Mouse (Mus musculus): ENCODE data around the gene AI661453.
"Not testable (repeated sequence)": the region's sequence is repeated elsewhere in the genome, so short reads cannot be mapped to it uniquely, and the experiment has no call there.

AI661453 gene

DNA sequence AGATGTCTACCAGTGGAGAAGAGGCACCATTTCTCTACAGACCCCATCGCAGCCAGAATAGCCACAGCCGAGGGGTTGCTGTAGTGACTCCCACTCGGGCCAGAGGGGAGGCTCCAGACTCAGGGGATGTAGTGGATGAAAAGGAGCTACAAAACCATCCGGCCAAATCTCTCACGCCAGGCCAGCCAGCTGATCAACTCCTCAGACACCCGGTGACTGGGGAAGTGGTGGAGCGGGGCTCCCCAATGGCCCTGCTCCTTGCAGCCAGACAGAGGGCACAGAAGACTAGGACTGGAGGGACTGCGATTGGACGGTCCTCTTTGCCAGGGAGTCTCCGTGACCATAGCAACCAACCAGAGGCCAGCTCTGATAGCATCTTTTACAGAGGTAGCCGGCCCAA lies 31.2 kb downstream of the AI661453 start:
- no peak for DNase-seq (ENCODE audit: low read depth)

DNA sequence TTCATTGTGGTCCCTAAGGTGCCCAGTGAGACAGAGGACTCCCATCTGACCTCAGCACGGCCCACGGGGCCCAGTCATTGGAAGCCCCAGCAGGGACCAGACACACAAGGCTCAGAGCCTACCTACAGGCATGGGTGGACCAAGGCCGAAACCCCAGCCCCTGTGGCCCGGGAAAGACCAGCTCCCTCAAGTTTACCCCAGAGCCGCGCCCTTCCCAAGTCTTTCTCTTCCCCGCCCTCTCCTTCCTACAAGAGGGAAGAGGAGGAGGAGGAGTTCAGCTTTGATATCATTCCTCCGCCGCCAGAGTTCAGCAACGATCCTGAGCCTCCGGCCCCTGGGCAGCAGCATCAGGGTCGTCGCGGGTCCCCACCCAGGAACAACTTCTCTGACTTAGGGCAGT lies 31.6 kb downstream of the AI661453 start:
- DNase-seq (ENCODE audit: low read depth), result no peak

DNA sequence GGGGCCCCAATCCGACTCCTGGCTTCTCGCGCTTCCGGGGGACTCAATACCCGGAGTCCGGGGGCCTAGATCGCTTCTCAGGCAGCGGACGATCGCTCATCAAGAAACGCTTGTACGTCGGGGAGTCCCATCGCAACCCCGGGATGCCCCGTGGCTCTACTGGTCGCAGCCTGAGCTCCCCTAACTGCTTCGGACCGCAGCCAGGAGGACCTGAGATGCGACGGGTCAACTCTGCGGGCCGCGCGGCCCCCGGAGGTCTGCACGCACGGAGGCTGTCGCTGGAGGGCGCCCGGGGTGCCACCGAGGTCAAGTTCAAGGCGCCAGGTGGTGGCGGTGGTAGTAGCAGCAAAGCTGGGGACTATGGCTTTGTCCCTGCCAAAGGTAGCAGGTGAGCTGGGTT lies 32.1 kb downstream of the AI661453 start:
- DNase-seq (ENCODE audit: low read depth), result no peak

DNA sequence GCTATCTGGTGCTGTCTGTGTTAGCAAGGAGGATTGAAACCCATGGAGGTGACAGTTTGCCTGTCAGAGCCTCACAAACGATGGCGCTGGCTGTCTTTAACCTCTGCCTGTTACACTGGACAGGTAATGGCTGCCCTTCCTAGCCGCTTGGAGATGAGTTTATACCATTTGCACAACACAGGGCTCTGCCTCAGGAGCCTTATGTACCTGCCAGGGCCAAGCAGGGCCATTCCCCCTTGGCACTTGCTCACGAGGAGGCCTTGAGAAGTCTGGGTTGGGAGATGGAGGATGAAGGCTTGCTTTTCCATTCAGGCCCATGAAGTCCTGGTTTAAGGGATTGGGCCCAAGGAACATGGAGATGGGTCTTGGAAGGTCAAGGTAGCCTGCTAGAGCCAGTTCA lies 33.2 kb downstream of the AI661453 start:
- no peak for DNase-seq (ENCODE audit: low read depth)

DNA sequence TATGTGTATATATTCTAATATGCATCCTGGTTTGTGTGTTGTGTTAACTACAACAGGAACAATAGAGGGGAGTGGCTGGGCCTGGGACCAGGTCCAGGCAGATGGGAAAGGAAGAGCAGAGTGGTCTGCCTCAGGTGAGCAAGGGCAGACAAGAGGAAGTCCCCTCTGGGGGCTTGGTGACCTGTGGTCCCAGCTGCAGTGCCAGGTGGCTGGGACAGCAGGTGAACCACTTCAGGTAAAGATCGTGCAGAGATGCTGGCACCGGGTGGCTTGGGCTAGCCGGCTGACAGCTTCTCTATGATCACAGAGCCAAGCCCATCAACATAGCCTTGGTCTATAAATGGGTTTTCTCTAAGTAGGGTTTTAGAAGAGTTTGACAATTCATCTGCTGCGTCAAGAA lies 33.7 kb downstream of the AI661453 start:
- DNase-seq (ENCODE audit: low read depth), result no peak

DNA sequence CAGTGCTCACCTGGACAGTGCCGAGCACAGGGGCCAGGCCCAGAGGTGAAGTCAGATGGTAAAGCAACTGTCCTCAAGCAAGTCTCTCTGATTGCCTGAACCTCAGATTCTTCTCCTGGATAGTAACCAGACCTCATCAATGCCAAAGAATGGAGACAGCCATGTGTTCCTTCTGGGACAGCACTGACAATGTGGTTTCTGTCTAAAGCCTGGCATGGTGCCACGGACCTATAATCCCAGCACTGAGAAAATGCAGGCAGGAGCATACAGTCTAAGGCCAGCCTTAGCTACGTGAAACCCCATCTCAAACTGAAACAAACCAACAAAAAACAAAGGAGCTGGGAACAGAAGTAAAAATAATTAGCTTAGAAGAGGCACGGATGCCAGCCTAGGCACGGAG lies 34.3 kb downstream of the AI661453 start:
- DNase-seq (ENCODE audit: low read depth), result no peak

DNA sequence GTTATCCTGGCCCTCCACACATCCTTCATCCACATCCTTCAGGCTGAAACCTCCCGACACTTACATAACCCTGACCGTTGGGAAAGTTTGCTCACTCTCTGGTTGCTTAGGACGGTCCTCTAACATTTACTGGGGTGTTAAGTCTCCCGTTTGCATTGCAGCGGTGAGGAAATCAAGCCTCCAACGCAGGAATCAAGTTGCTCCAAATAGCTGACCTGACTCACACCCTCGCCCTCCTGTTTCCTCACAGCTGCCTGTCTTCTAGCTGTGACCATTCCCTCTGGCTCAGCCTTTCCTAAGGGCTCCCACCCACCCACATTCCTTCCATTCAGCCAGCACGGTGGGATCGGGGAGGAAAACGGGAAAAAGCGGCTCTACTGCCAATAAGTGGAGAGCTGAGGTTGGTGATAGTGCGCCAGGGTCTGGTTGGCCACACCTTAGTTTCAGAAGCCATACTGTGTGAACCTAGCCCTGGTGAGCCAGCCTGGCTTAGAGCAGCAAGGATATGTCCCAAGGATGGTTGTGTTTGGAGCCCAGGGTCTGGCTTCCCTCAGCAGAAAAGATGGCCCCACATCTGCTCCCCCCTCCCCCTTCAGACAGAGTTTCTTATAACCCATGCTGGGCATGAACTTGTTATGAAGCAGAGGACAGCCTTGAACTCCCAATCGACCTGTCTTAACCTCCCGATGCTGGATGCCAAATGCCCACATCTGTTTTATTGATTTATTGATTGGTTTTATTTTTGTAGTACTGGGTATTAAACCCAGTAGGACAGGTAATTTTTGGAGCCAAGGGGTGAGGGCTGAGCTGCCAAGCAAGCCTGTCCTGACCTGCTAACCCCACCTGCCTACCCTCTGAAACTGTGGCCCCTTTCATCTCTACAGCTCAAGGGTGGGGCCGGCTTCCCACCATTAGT lies 36.3 kb downstream of the AI661453 start:
- peak; percentile 71 for DNase-seq (ENCODE audit: low read depth)

DNA sequence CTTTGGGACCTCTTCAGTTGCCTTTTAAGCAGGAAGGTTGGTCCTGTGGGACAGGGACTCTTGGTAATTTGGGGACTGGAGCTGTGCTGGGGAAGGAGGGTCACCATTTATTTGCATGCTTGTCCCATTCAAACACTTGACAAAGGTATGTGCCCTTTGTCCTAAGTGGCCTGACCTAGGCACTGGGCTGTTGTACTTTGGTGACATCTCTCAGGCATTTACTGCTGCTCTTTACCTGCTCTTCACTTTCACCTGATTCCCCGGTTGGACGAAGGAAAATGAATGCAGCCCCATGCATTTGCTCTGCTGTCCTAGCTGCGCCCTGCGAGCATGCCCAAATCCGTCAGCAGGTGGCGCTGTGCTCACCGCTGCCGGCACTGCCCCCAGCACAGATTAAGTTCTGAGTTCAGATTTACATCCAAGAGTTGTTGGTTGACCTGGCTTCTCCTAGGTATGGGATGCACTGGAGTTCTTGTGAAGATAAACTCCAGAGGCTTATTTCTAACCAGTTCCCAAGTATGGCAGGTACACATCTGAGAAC lies 37.1 kb downstream of the AI661453 start:
- DNase-seq (ENCODE audit: low read depth), result no peak

DNA sequence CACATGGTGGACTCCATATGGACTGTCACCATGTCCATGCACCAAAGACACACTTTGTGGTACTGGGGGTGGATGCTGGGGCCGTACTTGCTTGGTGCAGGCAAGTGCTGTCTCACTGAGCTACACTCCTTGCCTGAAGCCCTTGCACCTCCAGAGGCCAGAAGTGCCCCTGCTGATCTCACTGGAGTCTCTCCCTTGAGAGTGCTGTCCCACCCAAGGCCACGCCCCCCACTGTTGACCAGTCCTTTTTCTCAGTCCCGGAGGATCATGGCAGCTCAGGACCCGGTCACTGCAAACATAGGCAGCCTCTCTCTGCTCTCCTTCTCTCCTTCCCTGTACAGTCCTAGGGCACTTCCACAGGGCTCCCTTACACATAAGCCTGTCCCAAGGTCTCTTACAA lies 37.8 kb downstream of the AI661453 start:
- no peak for DNase-seq (ENCODE audit: low read depth)

DNA sequence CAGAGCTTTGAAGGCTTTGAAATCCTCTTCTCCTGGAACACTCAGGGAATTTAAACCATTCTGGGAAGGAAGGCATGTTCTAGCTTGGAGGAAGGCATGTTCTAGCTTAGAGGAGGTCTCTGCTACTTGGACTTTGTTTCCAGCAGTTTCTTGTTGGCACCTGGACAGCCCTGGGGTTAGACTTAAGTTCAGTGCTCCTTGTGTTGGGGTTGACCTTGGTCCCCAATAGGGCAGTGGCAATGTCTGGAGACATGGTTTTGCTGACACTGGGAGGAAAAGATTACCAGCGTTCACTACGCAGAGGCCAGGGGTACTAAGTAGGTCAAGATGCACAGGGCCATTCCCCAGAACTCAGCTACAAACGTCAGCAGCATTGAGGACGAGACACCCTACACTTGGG lies 38.8 kb downstream of the AI661453 start:
- no peak for DNase-seq (ENCODE audit: low read depth)

DNA sequence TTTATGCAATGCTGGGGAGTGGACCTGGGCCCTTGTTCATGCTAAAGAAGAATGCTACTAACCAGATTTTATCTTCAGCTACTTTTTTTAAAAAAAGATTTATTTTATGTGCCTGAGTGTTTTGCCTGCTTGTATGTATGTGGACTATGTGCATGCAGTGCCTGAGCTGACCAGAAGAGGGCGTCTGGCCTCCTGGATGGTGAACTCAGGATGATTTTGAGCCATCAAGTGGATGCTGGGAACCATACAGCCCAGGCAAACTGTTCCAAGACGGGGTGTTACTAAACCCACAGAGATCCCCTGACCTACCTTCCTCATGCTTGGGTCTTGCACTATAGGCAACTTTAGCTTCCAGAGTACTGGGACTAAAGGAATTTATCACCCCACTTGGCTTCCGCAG lies 39.3 kb downstream of the AI661453 start:
- no peak for DNase-seq (ENCODE audit: low read depth)

DNA sequence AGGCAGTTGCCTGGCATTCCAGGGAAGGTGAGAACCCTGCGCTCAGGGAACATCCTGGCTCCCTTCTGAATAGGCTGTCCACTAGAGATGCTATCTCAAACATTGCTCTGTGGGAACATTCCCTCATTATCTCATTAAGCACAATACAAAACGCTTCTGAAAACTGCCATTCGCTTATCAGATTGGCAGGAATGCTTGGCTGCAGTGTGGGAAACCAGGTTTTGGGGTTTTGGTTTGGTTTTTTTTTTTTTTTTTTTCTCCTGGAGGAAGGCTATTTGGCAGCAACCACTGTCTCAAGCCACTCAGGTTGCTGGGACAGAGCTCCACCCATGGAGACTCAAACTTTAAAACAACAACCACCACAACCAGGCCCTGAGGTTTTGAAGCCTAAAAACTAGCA lies 43.5 kb downstream of the AI661453 start:
- DNase-seq (ENCODE audit: low read depth), result no peak

DNA sequence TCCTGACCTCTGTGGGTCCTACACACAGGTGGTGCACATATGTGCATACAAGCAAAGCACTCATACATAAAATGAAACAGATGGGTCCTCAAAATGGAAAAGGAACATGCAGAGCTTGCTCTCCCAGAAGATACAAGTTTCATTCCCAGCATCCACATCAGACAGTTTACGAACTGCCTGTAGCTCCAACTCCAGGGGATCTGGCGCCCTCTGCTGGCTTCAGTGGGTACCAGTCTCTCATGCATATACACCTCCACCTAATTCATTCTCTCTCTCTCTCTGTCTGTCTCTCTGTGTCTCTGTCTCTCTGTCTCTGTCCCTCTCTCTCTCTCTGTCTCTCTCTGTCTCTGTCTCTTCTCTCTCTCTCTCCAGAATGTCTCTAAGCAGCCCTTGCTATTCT lies 46.0 kb downstream of the AI661453 start:
- no peak for DNase-seq (ENCODE audit: low read depth)

DNA sequence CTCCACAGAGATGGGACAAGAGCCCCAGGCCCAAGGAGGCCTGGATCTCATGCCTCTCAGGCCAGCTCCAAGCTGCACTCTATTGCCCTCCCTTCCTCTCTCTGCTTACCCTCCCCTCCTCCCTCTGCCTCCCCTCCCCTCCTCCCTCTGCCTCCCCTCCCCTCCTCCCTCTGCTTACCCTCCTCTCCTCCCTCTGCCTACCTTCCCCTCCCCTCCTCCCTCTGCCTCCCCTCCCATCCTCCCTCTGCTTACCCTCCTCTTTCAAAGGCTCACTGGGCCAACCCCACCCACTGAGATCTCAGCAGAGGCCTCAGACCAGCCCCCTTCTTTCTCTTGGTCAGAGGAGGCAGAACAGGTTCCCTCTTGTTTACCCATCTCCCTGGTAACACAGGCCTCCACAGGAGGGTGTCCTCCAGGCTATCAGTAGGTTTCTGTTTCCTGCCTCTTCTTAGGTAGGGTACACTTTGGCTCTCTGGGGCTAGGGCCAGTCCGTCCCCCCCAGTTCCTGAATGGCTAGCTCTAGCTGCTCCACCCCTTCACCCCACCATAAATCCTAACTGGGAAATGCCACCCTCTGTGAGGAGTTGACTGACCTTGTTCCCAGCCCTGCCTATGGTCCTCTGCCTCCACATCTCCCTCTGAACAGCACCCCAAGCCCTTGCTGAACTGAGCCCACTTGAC lies 48.0 kb downstream of the AI661453 start:
- no peak for DNase-seq (ENCODE audit: low read depth)

DNA sequence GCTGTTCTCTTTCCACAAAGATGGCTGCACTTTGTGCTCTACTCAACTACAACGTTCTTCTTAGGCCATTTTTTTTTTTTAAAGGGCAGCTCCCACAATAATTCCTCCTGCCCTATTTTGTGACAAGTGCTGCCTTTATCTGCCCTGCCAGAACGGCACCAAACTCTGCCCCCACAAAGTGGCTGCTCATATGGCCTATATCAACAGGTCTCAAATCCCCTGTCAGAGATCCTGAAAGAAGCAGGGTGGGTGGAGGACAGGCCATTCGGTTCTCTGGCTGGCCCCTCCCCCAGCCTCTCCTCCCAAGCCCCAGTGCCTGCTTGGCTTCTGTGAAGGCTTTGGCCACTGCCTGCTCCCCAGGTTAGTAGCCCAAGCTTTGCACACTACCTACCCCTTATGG lies 48.6 kb downstream of the AI661453 start:
- DNase-seq (ENCODE audit: low read depth), result no peak

DNA sequence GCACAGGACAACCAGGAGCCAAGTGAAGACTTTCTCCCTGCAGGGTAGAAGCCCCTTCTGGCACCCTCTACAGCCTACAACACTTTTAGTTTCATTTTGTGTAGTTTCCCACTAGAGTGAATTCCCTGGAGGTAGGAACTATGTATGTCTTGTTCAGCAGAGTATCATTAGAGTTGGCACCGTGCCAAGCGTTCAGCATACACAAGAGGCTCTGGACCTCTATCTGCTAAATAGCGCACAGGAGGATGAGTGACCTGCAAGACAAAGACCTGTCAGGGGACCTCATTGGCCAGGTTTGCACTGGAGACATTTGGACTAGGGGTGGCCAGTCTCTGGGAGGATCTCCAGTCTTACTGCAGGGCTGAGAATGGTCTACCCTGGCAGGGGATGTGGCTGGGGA lies 49.4 kb downstream of the AI661453 start:
- no peak for DNase-seq (ENCODE audit: low read depth)

DNA sequence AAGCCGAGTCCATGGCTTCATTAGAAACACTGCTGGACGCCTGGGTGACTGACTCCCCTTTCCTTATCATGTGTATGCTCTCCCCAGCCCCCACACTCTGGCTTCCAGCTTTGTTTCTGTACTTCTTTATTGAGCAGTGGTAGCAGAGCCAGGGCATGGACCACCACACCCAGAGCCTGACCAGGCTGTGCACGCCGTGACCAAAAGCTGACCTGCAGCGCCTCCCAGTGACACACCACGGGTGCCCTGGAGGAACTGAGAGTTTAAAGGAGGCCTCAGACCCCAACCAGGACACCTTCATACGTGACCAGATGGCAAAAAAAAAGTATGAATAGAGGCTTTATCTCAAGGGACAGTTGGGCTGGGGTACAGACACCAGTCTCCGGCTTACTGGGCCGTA lies 54.4 kb downstream of the AI661453 start:
- DNase-seq (ENCODE audit: low read depth), result no peak

DNA sequence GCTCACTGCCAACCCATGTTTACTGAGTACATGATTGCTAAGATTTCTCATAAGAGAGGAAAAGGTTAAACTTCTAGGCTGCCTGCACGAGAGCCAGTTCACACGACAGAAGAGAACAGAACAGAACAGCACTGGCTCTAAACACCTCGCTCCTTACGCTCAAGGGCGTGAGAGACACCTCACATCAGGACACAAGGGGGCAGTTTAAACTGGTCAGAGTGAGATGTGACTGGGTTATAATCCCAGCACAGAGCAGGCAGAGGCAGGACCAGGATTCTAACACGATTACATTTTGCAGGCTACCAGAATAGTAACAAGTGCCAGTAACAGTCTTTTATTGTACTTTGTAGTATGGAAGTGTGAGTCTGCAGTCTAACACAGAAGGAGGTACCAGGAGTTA lies 56.3 kb downstream of the AI661453 start:
- DNase-seq (ENCODE audit: low read depth), result no peak

DNA sequence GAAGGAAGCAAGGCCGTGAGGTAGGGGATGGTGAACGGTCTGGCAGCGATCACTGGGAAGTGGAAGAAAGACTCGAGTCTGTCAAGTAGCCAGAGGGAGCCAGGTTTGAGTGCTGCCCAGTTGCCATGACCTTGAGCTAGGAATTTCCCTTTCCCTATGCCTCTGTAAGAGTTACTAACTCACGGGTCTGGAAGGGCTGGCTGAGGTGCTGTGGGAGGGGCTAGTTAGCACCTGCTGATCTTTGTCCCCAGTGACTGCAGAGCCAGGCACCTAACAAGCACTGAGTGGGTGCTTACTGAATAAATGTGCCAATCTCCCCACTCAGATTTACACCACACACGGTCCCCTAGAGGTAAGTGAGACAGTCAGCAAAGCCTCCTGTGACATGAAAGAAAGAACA lies 57.2 kb downstream of the AI661453 start:
- DNase-seq (ENCODE audit: low read depth), result no peak

DNA sequence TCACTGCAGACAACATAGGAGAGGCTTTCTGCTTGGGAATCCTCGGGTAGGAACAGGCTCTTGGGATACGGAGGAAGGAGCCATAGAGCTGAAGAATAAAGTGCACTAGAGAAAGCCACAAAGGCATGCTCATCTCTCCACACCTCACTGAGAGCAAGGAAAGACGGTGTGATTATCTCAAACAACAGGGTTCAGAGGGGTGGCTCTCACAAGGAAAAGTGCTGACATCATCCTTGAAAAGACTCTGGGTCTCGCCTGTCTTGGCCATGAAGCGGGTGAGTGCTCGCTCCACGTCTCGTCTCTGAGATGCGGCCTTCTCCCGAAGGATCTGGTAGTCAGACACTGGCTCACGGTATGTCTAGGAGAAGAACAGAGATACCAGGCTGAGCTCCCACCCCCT lies 57.7 kb downstream of the AI661453 start:
- DNase-seq (ENCODE audit: low read depth), result no peak

DNA sequence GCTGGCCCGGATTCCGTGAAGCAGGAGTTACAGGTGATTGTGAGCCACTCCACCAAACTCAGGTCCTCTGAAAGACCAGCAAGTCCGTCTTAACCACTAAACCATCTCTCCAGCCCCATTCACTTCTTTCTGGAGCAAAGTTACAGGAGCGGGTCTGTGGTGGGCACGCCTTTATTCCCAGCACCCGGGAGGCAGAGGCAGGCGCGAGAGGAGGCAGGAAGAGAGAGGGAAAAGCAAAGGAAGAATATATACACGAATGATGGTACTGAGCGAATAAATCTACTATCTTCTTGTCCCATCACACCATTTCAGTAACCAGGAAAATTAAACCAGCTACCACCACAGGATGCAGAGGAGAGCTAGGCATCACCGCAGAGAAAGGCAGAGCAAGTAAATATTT lies 65.1 kb downstream of the AI661453 start:
- DNase-seq (ENCODE audit: low read depth), result no peak

DNA sequence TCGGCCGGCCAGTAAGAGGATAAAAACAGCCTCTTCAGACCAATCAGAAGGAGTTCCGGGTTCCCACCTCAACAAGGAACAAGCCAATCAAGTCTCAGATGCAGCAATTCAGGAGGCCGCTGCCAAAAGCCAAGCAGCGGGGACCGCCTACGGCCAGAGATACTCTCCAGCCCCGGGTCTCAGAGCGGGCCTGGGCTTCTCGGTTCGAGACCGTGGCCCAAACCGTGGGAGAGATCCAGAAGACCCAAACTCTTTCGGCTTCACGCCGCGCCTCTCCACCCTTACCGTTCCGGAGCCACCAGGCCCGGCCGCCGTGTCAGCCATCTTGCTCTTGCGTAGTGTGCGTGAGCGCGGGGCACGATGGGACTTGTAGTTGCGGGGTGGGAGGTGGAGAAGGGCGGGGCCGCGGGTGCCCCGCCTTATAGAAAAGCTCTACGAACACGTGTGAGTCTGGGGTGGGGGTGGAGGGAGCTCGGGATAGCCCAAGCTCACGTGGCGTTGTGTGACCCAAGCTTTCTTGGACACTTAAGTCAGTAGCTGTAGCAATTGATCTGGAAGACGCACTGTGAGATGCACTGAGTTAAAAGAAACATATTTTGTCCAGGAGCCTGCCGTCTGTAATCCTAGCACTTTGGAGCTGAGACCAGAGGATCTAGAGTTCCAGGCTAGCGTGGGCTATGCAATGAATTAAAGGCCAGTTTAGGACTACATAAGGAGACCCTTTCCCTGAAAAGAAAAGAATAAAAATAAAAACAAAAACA lies 65.7 kb downstream of the AI661453 start, which contains the start of gene Taf8:
Gene Taf8, minus strand, starts transcription at position 347 of the 761 bp plus-strand sequence.
- DNase-seq (ENCODE audit: low read depth), result peak; percentile 90

DNA sequence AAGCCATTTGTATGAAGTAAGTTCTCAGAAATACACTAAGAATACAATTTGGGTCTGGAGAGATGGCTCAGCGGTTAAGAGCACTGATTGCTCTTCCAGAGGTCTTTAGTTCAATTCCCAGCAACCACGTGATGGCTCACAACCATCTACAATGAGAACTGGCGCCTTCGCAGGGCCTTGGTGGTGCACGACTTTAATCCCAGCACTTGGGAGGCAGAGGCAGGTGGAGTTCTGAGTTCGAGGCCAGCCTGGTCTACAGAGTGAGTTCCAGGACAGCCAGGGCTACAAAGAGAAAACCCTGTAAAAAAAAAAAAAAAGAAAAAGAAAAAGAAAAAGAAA lies 66.3 kb downstream of the AI661453 start:
- DNase-seq (ENCODE audit: low read depth), result not testable (repeated sequence)
